9 mouse cellular contexts compared by ENCODE assay signal in the genomic region with DNA sequence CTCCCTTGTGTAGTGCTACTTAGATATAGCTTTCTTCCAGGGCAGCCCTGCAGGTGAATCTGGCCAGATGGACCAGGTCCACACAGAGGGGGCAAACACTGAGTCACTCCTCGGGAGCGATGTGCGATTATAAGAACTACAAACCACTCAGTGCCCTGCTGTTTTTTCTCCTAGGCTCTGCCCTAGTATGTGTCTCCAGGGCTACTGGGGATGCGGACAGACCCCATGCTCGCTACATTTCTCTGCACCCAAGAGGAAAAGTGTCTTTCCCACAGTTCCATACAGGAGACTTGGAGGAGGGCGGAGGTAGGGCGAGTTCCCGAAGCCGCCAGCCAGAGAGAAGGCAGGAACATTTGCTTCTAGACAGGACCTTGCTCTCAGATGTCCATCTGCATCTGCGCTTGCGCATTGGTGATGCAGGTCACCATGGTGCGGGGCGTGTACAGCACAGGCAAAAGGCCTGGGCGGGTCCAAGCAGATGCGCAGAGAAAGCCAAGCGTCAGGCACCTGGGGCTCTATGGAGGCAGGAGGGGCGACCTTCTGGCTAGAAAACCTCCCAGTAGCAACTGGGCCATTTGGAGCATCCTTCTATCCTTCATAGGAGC. TPM values are rescaled to one million over a fixed set of nuclear protein-coding genes. Genes with fewer than 3 reads are reported as not detected.
A peak's percentile ranks its signal among the peaks of the same experiment; 100 is the strongest.
DNase-seq lines count a peak whose midpoint lies in the region; ATAC-seq and TF ChIP-seq lines count a peak whose summit lies in the region.
"Had no signal": no experiment of that assay in that cellular context is flagged by ENCODE, and none has a peak within 500 bp of the region (broad histone marks: within the 10 kb centered on the region; RNA-seq: fewer than 3 reads in every experiment).

No protein-coding gene starts in this region.

- under 1% methylated on average over 17 of the region's 17 CpGs for WGBS in embryonic facial prominence, embryonic 11.5 days
- WGBS in hindbrain, postnatal 0 days, result 1% methylated on average over 17 of the region's 17 CpGs
- WGBS in midbrain, embryonic 11.5 days, result under 1% methylated on average over 17 of the region's 17 CpGs
- WGBS in lung, adult 2 months, result 2% methylated on average over 17 of the region's 17 CpGs

- H3K4me2 ChIP-seq in embryonic facial prominence, embryonic 11.5 days (ENCODE audit: low read depth, low read length), result peak overlapping the region; percentile 37
- peak overlapping the region; percentile 82 for H3K4me2 ChIP-seq in hindbrain, postnatal 0 days (ENCODE audit: low read depth, low read length)
- H3K4me2 ChIP-seq in midbrain, embryonic 11.5 days, result peak overlapping the region; percentile 85
- H3K4me2 ChIP-seq: liver, embryonic 13.5 days had no signal

- TF ChIP-seq CTCF in hindbrain, postnatal 0 days (IDR thresholded peaks at IDR 0.05; ENCODE audit: low read depth), result no peak
- no peak for TF ChIP-seq CTCF in lung, adult 2 months (IDR thresholded peaks at IDR 0.05; ENCODE audit: insufficient read depth, low read length)

- H3K9me3 ChIP-seq in embryonic facial prominence, embryonic 11.5 days (replicated peaks; ENCODE audit: control insufficient read depth, low read length), result no peaks in the 10 kb centered on the region
- H3K9me3 ChIP-seq in hindbrain, postnatal 0 days (ENCODE audit: low read length), result no peaks in the 10 kb centered on the region
- H3K9me3 ChIP-seq in midbrain, embryonic 11.5 days (ENCODE audit: control insufficient read depth, low read length), result no peaks in the 10 kb centered on the region
- H3K9me3 ChIP-seq: liver, embryonic 13.5 days had no signal

- peak; percentile 77 for ATAC-seq in embryonic facial prominence, embryonic 11.5 days (replicated peaks; ENCODE audit: insufficient number of reproducible peaks, low FRiP score, low TSS enrichment, low read depth)
- peak; percentile 70 for ATAC-seq in hindbrain, postnatal 0 days
- peak; percentile 72 for ATAC-seq in midbrain, embryonic 11.5 days (ENCODE audit: low FRiP score)

- peak; percentile 62 for DNase-seq in layer of hippocampus, adult 11-12 months (ENCODE audit: low spot score)
- DNase-seq in layer of hippocampus, adult 9-10 months (ENCODE audit: low spot score), result no peak
- peak; percentile 52 for DNase-seq in embryonic facial prominence, embryonic 11.5 days (ENCODE audit: low spot score)
- DNase-seq in hindbrain, postnatal 0 days (ENCODE audit: low spot score), result peak; percentile 85
- peak; percentile 94 for DNase-seq in midbrain, embryonic 11.5 days (ENCODE audit: low spot score, missing footprints)
- DNase-seq in telencephalon, adult 2 months (ENCODE audit: low read depth, low spot score), result peak; percentile 73
- no peak for DNase-seq in heart, postnatal 4 days
- DNase-seq in lung, adult 2 months, result no peak
- DNase-seq: liver, embryonic 13.5 days had no signal

- TF ChIP-seq POLR2A in lung, adult 2 months (IDR thresholded peaks at IDR 0.05; ENCODE audit: borderline replicate concordance, extremely low read depth, low read depth, low read length), result no peak

- peaks cover 26% of the 10 kb centered on the region for H3K27me3 ChIP-seq in embryonic facial prominence, embryonic 11.5 days (ENCODE audit: control insufficient read depth, insufficient read depth, low read length)
- H3K27me3 ChIP-seq in hindbrain, postnatal 0 days (ENCODE audit: insufficient read depth, low read length), result no peaks in the 10 kb centered on the region
- H3K27me3 ChIP-seq in midbrain, embryonic 11.5 days (ENCODE audit: control insufficient read depth, insufficient read depth, low read length), result peaks cover 26% of the 10 kb centered on the region

- peak overlapping the region; percentile 26 for H3K4me3 ChIP-seq in embryonic facial prominence, embryonic 11.5 days (ENCODE audit: low read depth, low read length)
- peak overlapping the region; percentile 70 for H3K4me3 ChIP-seq in hindbrain, postnatal 0 days (ENCODE audit: low read length)
- H3K4me3 ChIP-seq in midbrain, embryonic 11.5 days (ENCODE audit: low read depth, low read length), result peak overlapping the region; percentile 39
- H3K4me3 ChIP-seq in lung, adult 2 months (replicated peaks; ENCODE audit: extremely low read depth, low read depth, low read length), result no peak overlapping the region
- H3K4me3 ChIP-seq: liver, embryonic 13.5 days had no signal

- H3K27ac ChIP-seq in embryonic facial prominence, embryonic 11.5 days (replicated peaks; ENCODE audit: low read depth, low read length), result no peak overlapping the region
- H3K27ac ChIP-seq in hindbrain, postnatal 0 days, result peak overlapping the region; percentile 37; the same call in 1 of the 2 replicates
- H3K27ac ChIP-seq in midbrain, embryonic 11.5 days (ENCODE audit: low read depth, low read length), result no peak overlapping the region
- H3K27ac ChIP-seq: liver, embryonic 13.5 days had no signal

- H3K9ac ChIP-seq in embryonic facial prominence, embryonic 11.5 days (replicated peaks; ENCODE audit: low read length), result 0 out of 2 replicates have a peak overlapping the region, but pooled peaks have one; percentile 13
- H3K9ac ChIP-seq in hindbrain, postnatal 0 days (replicated peaks; ENCODE audit: low read length), result peak overlapping the region; percentile 60
- peak overlapping the region; percentile 44 for H3K9ac ChIP-seq in midbrain, embryonic 11.5 days (ENCODE audit: low read length)
- H3K9ac ChIP-seq: liver, embryonic 13.5 days had no signal

- no peaks in the 10 kb centered on the region for H3K36me3 ChIP-seq in embryonic facial prominence, embryonic 11.5 days (replicated peaks; ENCODE audit: control insufficient read depth, insufficient read depth, low read depth, low read length)
- H3K36me3 ChIP-seq in hindbrain, postnatal 0 days (ENCODE audit: insufficient read depth, low read length), result no peaks in the 10 kb centered on the region
- H3K36me3 ChIP-seq in midbrain, embryonic 11.5 days (ENCODE audit: control insufficient read depth, insufficient read depth, low read length), result no peaks in the 10 kb centered on the region
- H3K36me3 ChIP-seq: liver, embryonic 13.5 days had no signal

- no peaks in the 10 kb centered on the region for H3K4me1 ChIP-seq in embryonic facial prominence, embryonic 11.5 days (ENCODE audit: control insufficient read depth, insufficient read depth, low read length)
- no peaks in the 10 kb centered on the region for H3K4me1 ChIP-seq in hindbrain, postnatal 0 days (ENCODE audit: insufficient read depth, low read length)
- H3K4me1 ChIP-seq in midbrain, embryonic 11.5 days (ENCODE audit: control insufficient read depth, insufficient read depth, low read length), result no peaks in the 10 kb centered on the region
- no peaks in the 10 kb centered on the region for H3K4me1 ChIP-seq in lung, adult 2 months (ENCODE audit: control insufficient read depth, insufficient read depth, low read length)
- H3K4me1 ChIP-seq: liver, embryonic 13.5 days had no signal

RNA-seq across cellular contexts. Expression of gene Pcdh15, which starts 2.5 kb away (rescaled TPM):
- polyA plus RNA-seq in embryonic facial prominence, embryonic 11.5 days (2014; fragmentation: Nextera tagmentation; extraction: Ambion mirVana), result 1.0 and 1.4 TPM in 2 replicates
- 24.2 and 31.0 TPM in 2 replicates for total RNA-seq in hindbrain, postnatal 0 days (2014; rRNA removed)
- 9.2 and 11.2 TPM in 2 replicates for polyA plus RNA-seq in hindbrain, postnatal 0 days (2015; fragmentation: Nextera tagmentation; extraction: Ambion mirVana)
- 0.53 and 1.1 TPM in 2 replicates for polyA plus RNA-seq in midbrain, embryonic 11.5 days (2014; fragmentation: Nextera tagmentation; extraction: Ambion mirVana)
- under 1 TPM; 0.54 to 0.74 TPM for total RNA-seq in heart, postnatal 4 days (2021)
- 0.05 and 0.07 TPM in 2 replicates for polyA plus RNA-seq in lung, adult 2 months (2012; rRNA removed)

Comparison
In these comparisons a context has a peak if more than half of its experiments do, and no peak if none do; other contexts are left out.
1. DNase-seq: peak in layer of hippocampus, adult 11-12 months (single experiment), embryonic facial prominence, embryonic 11.5 days (single experiment), hindbrain, postnatal 0 days (single experiment), midbrain, embryonic 11.5 days (single experiment) and telencephalon, adult 2 months (single experiment); none in layer of hippocampus, adult 9-10 months (single experiment), heart, postnatal 4 days (single experiment) and lung, adult 2 months (single experiment).
2. Peak in every context shown above with its lines, with median percentiles within 50 percentile points of each other: ATAC-seq, H3K4me2 ChIP-seq and H3K9ac ChIP-seq.